Mouse (Mus musculus): ENCODE results near the gene Cela1. TPM values are rescaled to one million over a fixed set of nuclear protein-coding genes. Genes with fewer than 3 reads are reported as not detected.

Cela1 gene
- 34.1 TPM for polyA plus RNA-seq (2014; fragmentation: Illumina TruSeq; extraction: RNeasy Lipid Tissue Mini Kit (QIAGEN cat#74804); ENCODE audit: low read depth, low replicate concordance)

DNA sequence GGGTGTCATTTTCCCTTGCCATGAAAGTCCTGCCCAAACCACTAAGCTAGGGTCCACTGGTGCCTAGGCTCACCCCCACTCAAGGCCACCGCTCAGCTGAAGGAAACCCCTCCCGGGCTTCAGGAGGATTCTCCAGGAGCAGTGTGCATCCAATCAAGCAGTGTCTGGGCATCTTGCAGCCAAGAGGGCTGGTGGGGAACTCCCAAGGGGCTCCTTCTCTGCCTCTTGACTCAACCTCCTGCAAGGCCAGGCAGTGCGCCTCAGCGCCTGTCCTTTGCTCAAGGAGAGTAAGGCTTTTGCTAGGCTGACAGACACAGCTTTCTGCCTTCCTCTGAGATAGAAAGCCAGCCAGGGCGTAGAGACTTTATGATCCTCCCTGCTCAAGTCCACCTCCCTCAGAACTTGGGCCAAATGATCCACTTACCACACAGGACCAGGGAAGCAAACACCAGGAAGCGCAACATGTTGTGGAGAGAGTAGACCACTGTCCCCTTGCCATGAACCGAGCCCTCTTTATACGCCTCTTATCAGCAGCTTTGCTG, at the start of gene Cela1:
TSS of gene Cela1 (minus strand) at position 492 of the 542 bp plus-strand sequence.

DNA sequence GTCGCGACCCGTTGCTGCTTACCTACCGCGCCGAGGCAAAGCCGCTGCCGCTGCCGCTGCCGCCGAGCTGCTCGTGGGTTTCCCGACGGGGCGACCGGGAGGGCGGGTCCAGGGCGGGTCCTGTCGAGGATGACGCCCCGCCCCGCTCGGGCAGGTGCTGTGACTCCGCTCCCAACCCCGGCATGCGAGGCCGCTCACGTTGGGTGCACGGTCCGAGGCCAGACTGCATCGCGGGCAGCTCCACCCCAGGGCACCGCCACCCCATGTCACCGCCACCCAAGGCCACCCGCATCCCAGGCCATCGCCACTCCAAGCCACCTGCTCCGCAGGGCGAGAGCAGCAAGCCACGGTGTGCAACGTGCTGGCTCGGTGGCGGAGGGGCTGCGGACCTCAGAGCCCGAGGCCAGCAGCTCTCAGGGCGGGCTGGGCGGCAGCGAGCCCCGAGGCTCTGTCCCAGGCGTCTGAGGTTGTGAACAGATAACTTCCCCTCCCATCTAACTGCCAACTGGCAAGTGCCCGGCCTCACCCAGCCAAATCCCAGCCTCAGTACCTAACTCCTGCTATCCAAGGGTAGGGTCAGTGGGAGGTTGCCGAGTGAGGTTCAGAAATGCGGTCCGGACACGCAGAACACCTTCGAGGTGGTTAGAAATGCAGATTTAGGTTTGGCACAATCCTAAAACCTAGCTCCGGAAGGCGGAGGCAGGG, 41.7 kb upstream of the Cela1 start, which contains the start of gene Galnt6:
TSS of gene Galnt6 (minus strand) at position 96 of the 705 bp plus-strand sequence.

GRCm38 (mm10) chr15:100669337-100669736, 18.4 kb downstream of the Cela1 start, which contains the start of gene Bin2:
Bin2 (minus strand) TSS chr15:100669553.

DNA sequence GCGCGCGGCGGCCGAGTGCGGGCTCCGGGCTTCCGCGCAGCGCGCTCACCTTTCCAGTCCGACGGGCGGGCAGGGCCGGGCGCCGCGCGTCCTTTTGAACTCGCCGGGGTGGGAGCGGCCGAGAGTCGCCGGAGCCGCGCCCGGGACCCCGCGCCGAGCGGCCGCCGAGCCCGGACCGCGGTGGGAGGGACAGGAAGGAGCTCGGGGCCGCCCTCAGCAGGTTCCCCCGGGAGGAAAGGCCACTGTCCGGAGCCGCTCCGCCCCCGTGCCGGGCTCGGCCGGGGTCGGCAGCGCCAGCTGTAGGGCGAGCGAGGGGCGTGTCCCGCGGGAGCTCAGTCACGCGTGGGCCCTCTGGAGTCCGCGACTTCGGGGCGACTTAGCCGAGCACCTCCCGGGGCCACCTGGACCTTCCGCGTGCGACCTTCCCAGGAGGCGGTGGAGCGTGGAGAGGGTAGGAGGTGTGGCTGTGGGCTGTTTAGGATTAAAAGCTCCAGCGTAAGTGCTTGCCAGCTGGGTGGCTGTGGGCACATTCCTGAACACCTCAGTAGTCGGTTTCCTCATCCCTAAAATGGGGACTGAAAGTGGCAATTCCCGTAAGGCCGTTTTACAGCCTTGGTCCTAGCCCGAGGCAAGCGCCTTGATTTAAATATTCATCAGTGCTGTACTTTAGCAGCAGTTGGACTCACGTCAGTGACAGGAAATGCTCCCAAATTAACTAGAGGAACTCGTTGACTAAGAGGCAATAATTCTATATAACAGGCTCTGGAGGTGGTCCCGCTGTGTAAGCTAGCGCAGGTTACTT, 50.8 kb downstream of the Cela1 start, which contains the start of gene Smagp:
TSS of gene Smagp (minus strand) at position 241 of the 802 bp plus-strand sequence.

Other genes with a start within 250 kb of the Cela1 start
- gene Letmd1, start 218.9 kb downstream of the Cela1 start, polyA plus RNA-seq (2014; fragmentation: Illumina TruSeq; extraction: RNeasy Lipid Tissue Mini Kit (QIAGEN cat#74804); ENCODE audit: low read depth, low replicate concordance), result 18.0 TPM
- gene Csrnp2, start 192.4 kb downstream of the Cela1 start, polyA plus RNA-seq (2014; fragmentation: Illumina TruSeq; extraction: RNeasy Lipid Tissue Mini Kit (QIAGEN cat#74804); ENCODE audit: low read depth, low replicate concordance), result 1.7 TPM
- 6.2 TPM for gene Tfcp2, start 135.9 kb downstream of the Cela1 start, polyA plus RNA-seq (2014; fragmentation: Illumina TruSeq; extraction: RNeasy Lipid Tissue Mini Kit (QIAGEN cat#74804); ENCODE audit: low read depth, low replicate concordance)
- gene Pou6f1, start 87.9 kb downstream of the Cela1 start, polyA plus RNA-seq (2014; fragmentation: Illumina TruSeq; extraction: RNeasy Lipid Tissue Mini Kit (QIAGEN cat#74804); ENCODE audit: low read depth, low replicate concordance), result 2.3 TPM
- 308 TPM for gene Dazap2, start 72.6 kb downstream of the Cela1 start, polyA plus RNA-seq (2014; fragmentation: Illumina TruSeq; extraction: RNeasy Lipid Tissue Mini Kit (QIAGEN cat#74804); ENCODE audit: low read depth, low replicate concordance)
- gene Smagp, start 51.0 kb downstream of the Cela1 start, polyA plus RNA-seq (2014; fragmentation: Illumina TruSeq; extraction: RNeasy Lipid Tissue Mini Kit (QIAGEN cat#74804); ENCODE audit: low read depth, low replicate concordance), result 5.6 TPM
- gene Bin2, start 18.4 kb downstream of the Cela1 start, polyA plus RNA-seq (2014; fragmentation: Illumina TruSeq; extraction: RNeasy Lipid Tissue Mini Kit (QIAGEN cat#74804); ENCODE audit: low read depth, low replicate concordance), result 2.3 TPM
- gene Galnt6, start 41.5 kb upstream of the Cela1 start, polyA plus RNA-seq (2014; fragmentation: Illumina TruSeq; extraction: RNeasy Lipid Tissue Mini Kit (QIAGEN cat#74804); ENCODE audit: low read depth, low replicate concordance), result 15.2 TPM
- gene Slc4a8, start 73.8 kb upstream of the Cela1 start, polyA plus RNA-seq (2014; fragmentation: Illumina TruSeq; extraction: RNeasy Lipid Tissue Mini Kit (QIAGEN cat#74804); ENCODE audit: low read depth, low replicate concordance), result 0.98 TPM
- gene Scn8a, start 181.9 kb upstream of the Cela1 start, polyA plus RNA-seq (2014; fragmentation: Illumina TruSeq; extraction: RNeasy Lipid Tissue Mini Kit (QIAGEN cat#74804); ENCODE audit: low read depth, low replicate concordance), result 0.13 TPM